Mouse (Mus musculus) left cerebral cortex, adult 6 months (tissue): ENCODE results near the gene Mipol1. TPM values are rescaled to one million over a fixed set of nuclear protein-coding genes. Genes with fewer than 3 reads are reported as not detected.

Experiments
- long read RNA-seq, 2 experiments: library from polyadenylated mRNA; unstranded; transcript quantifications; one replicate each; pipeline ENCODE4 v2.0.0; 2019 to 2020
- polyA plus RNA-seq: library from polyadenylated mRNA; unstranded; fragments of <200 nt; fragmentation: Nextera tagmentation; gene quantifications from 2 replicates; pipeline ENCODE4 v1.2.3, GENCODE M21; 2021

The Mipol1 gene
- 4.4 and 5.8 TPM in 2 replicates for polyA plus RNA-seq
- long read RNA-seq, experiment 1, transcript Mipol1-201 (11 exons, 2,117 nt) = major isoform, 14 of 28 reads
- long read RNA-seq, experiment 1, partial matches to known transcripts = 3 of 28 reads
- long read RNA-seq, experiment 1, other reads (novel, unspliced or antisense) = 10 of 28 reads
- long read RNA-seq, experiment 2, partial matches to known transcripts = 0 of 15 reads
- long read RNA-seq, experiment 2, other reads (novel, unspliced or antisense) = 12 of 15 reads

GRCm38 (mm10) chr12:57230192-57230706 lies at the start of gene Mipol1, which contains the start of gene Prps1l3:
Gene Mipol1 (plus strand): TSS chr12:57230427.
Gene Prps1l3 (plus strand): TSS chr12:57230412.

GRCm38 (mm10) chr12:57197363-57198026 lies 32.7 kb upstream of the Mipol1 start, which contains the start of gene Slc25a21:
Gene Slc25a21 (minus strand): TSS chr12:57197472.

Other genes with a start within 250 kb of the Mipol1 start
- 1.1 and 1.5 TPM in 2 replicates for gene Slc25a21, start 33.0 kb upstream of the Mipol1 start, polyA plus RNA-seq
- gene Prps1l3, start within 50 bp of the Mipol1 start, polyA plus RNA-seq = 10.6 and 11.6 TPM in 2 replicates